Mouse (Mus musculus) heart, embryonic 14.5 days (tissue): Measurements from ENCODE around the gene Rps11. TPM values are rescaled to one million over a fixed set of nuclear protein-coding genes. Genes with fewer than 3 reads are reported as not detected.
A peak's percentile ranks its signal among the peaks of the same experiment; 100 is the strongest.

ENCODE experiments used
- ATAC-seq: fragments of 200-750 bp; cut with Nextera tagmentation; 2 replicates; pipeline ENCODE4 v1.8.0; 2017; ENCODE audit warnings: low read depth, moderate TSS enrichment; ENCODE audit not compliant: insufficient number of reproducible peaks, insufficient read depth, low FRiP score
- H3K27ac ChIP-seq, 2 experiments: fragments of 200-500 bp in 1 of 2; fragments of 300-500 bp in 1 of 2; sonication (generic) in 1 of 2; replicated peaks in 1 of 2; 2 replicates each; pipeline ENCODE4 v1.5.1; 2012 to 2014; ENCODE audit warnings: low read depth in 2 of 2, low read length in 2 of 2, control low read depth in 1 of 2, mild to moderate bottlenecking in 1 of 2, mixed read lengths in 1 of 2; ENCODE audit not compliant: control insufficient read depth in 1 of 2, insufficient read depth in 1 of 2
- H3K27me3 ChIP-seq: fragments of 300-500 bp; sonication (generic); 2 replicates; pipeline ENCODE4 v1.6.1; 2014; ENCODE audit warnings: mild to moderate bottlenecking, low read length, control low read depth; ENCODE audit not compliant: control insufficient read depth, insufficient read depth
- H3K36me3 ChIP-seq: fragments of 300-500 bp; sonication (generic); 2 replicates; pipeline ENCODE4 v1.6.1; 2014; ENCODE audit warnings: mild to moderate bottlenecking, control low read depth, low read length, mixed read lengths; ENCODE audit not compliant: control insufficient read depth, insufficient read depth
- H3K4me1 ChIP-seq, 2 experiments: fragments of 200-500 bp in 1 of 2; fragments of 300-500 bp in 1 of 2; sonication (generic) in 1 of 2; 2 replicates each; pipeline ENCODE4 v1.6.1; 2012 to 2014; ENCODE audit warnings: low read length in 2 of 2, control low read depth in 1 of 2, mixed read lengths in 1 of 2; ENCODE audit not compliant: control insufficient read depth in 2 of 2, insufficient read depth in 2 of 2
- H3K4me2 ChIP-seq: fragments of 300-500 bp; sonication (generic); 2 replicates; pipeline ENCODE4 v1.6.1; 2014; ENCODE audit warnings: mild to moderate bottlenecking, low read length
- H3K4me3 ChIP-seq, 2 experiments: fragments of 200-500 bp in 1 of 2; fragments of 300-500 bp in 1 of 2; sonication (generic) in 1 of 2; 2 replicates each; pipeline ENCODE4 v1.5.1; 2012 to 2014; ENCODE audit warnings: low read length in 2 of 2, mild to moderate bottlenecking in 2 of 2, control low read depth in 1 of 2, low read depth in 1 of 2, moderate library complexity in 1 of 2; ENCODE audit not compliant: control insufficient read depth in 1 of 2, insufficient read depth in 1 of 2
- H3K9ac ChIP-seq: fragments of 300-500 bp; sonication (generic); 2 replicates; pipeline ENCODE4 v1.6.1; 2014; ENCODE audit warnings: mild to moderate bottlenecking, low read length
- H3K9me3 ChIP-seq: fragments of 300-500 bp; sonication (generic); 2 replicates; pipeline ENCODE4 v1.6.1; 2016; ENCODE audit warnings: low read length, control low read depth; ENCODE audit not compliant: control insufficient read depth
- WGBS: fragments of 180-500 bp; shearing (Covaris S2); extraction: QIAGEN DNeasy Blood & Tissue Kit; methylation state at CpG from one replicate; pipeline ENCODE4 v1.1.7; 2014; 5-methylcytosine and 5-hydroxymethylcytosine counted together
- polyA plus RNA-seq: library from polyadenylated mRNA; unstranded; fragments of >200 nt; fragmentation: Nextera tagmentation; extraction: Ambion mirVana; gene quantifications from 2 replicates; pipeline ENCODE4 v1.2.1, GENCODE M21; 2014

Gene Rps11
- polyA plus RNA-seq, 1 experiment from 2014 or later: 1,103 TPM

- H3K36me3 ChIP-seq: no peaks in the 10 kb centered on the region
- no peaks in the 10 kb centered on the region for H3K9me3 ChIP-seq
- H3K4me3 ChIP-seq: no peak overlapping the region
- peaks cover 7 to 14% of the 10 kb centered on the region in 2 experiments; a peak in 2 of 4 replicates for H3K4me1 ChIP-seq
- no peak overlapping the region for H3K27ac ChIP-seq
- H3K27me3 ChIP-seq: no peaks in the 10 kb centered on the region
- H3K4me2 ChIP-seq: no peak overlapping the region
- ATAC-seq: no peak
- H3K9ac ChIP-seq: no peak overlapping the region
- WGBS: 58% methylated on average over 7 of the region's 7 CpGs
Measured at GRCm38 (mm10) chr7:45094121-45094520, 30.1 kb downstream of the Rps11 start.

GRCm38 (mm10) chr7:45093516-45093905 is 30.7 kb downstream of the Rps11 start:
- no peaks in the 10 kb centered on the region for H3K9me3 ChIP-seq
- no peak overlapping the region for H3K4me2 ChIP-seq
- ATAC-seq: no peak
- no peak overlapping the region for H3K27ac ChIP-seq
- H3K36me3 ChIP-seq: peaks cover 5% of the 10 kb centered on the region
- H3K9ac ChIP-seq: no peak overlapping the region
- no peaks in the 10 kb centered on the region for H3K27me3 ChIP-seq
- peaks cover 7 to 14% of the 10 kb centered on the region in 2 experiments; a peak in 2 of 4 replicates for H3K4me1 ChIP-seq
- 36% methylated on average over 18 of the region's 18 CpGs for WGBS
- H3K4me3 ChIP-seq: no peak overlapping the region

- Histone ChIP-seq H3K36me3 (peaks cover 10% of the 10 kb centered on the region), H3K4me3 (no peak overlapping the region), H3K27me3 (no peaks in the 10 kb centered on the region), H3K9me3 (no peaks in the 10 kb centered on the region), H3K4me2 (no peak overlapping the region), H3K4me1 (peaks cover 7 to 14% of the 10 kb centered on the region in 2 experiments; a peak in 2 of 4 replicates), H3K27ac (peak overlapping the region in 1 of 2 experiments; percentile 82; a peak in 2 of 4 replicates), H3K9ac (0 out of 2 replicates have a peak overlapping the region, but pooled peaks have one; percentile 21)
- 57% methylated on average over 12 of the region's 12 CpGs for WGBS
- no peak for ATAC-seq
Measured at GRCm38 (mm10) chr7:45092828-45093515, 31.3 kb downstream of the Rps11 start.

DNA sequence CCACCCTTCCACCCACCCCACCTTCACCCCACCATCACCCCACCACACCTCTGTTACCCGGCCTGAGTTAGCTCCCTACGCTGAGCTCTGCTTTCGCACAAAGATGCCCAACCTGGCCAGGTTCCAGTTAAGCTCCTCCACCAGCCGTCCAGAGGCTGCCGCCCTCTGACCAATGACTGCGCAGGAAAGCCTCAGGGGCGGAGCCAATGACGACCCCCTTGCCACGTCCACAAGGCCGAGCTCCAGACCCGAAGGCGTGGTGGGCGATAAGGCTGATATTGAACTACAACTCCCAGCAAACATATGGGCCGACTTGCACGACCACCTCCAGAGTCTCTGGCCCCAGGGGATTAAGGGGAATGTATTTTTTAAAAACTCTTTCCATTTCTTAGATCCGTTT is 32.2 kb downstream of the Rps11 start, which contains the start of gene Rcn3:
Gene Rcn3 (minus strand): TSS at position 174 of the 400 bp plus-strand sequence.
- Histone ChIP-seq H3K36me3 (peaks cover 19% of the 10 kb centered on the region), H3K4me1 (peaks cover 7 to 14% of the 10 kb centered on the region in 2 experiments; a peak in 2 of 4 replicates), H3K27me3 (no peaks in the 10 kb centered on the region), H3K9ac (peak within 1 kb of the TSS; percentile 78), H3K9me3 (no peaks in the 10 kb centered on the region), H3K4me3 (peak within 1 kb of the TSS; percentile 52), H3K4me2 (peak within 1 kb of the TSS; percentile 68), H3K27ac (peak within 1 kb of the TSS; percentile 81 to 82)
- under 1% methylated on average over 16 of the region's 16 CpGs for WGBS
- ATAC-seq: peak; percentile 93

- 11% methylated on average over 35 of the region's 35 CpGs for WGBS
- H3K27ac ChIP-seq: peak overlapping the region; percentile 81 to 82
- ATAC-seq: peak; percentile 55; the same call in 1 of the 2 replicates
- H3K36me3 ChIP-seq: peaks cover 27% of the 10 kb centered on the region
- no peaks in the 10 kb centered on the region for H3K9me3 ChIP-seq
- peak overlapping the region; percentile 52 for H3K4me3 ChIP-seq
- peak overlapping the region; percentile 78 for H3K9ac ChIP-seq
- peaks cover 7 to 14% of the 10 kb centered on the region in 2 experiments; a peak in 2 of 4 replicates for H3K4me1 ChIP-seq
- no peaks in the 10 kb centered on the region for H3K27me3 ChIP-seq
- H3K4me2 ChIP-seq: peak overlapping the region; percentile 68
Measured at GRCm38 (mm10) chr7:45091001-45091990, 32.9 kb downstream of the Rps11 start.

DNA sequence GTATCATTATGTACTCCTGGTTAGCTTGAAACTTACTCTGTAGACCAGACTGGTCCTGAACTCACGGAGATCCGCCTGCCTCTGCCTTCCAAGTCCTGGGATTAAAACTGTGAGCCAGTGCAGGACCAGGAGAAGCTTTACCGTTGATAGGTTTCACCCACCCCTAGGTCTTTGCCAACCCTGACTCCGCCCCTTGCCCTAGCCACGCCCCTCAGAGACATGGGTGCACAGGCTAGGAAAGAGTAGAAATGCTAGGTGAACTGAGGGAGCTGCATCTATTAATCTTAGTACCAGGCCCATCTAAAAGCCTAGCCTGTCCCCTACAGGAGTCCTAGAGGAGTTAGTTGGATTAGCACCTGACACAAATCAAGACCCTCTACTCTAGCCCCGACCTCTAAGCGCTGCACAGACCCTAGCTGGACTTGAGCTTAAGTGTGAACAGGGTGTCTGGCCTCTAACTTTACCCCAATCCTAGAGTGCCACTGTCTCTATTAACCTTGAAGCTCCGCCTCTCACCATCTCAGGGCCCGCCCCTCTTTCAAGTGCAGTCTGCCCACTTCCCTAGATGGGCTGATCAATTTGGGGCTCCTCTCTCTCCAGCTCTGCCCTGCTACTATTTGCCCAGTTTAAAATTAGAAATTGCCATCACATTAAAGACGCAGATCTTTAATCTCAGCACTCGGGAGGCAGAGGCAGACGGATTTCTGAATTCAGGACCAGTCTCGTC is 33.8 kb downstream of the Rps11 start:
- Histone ChIP-seq H3K27ac (peak overlapping the region in 1 of 2 experiments; percentile 81; a peak in 1 of 4 replicates), H3K4me2 (peak overlapping the region; percentile 68)
- 73% methylated on average over 13 of the region's 13 CpGs for WGBS

GRCm38 (mm10) chr7:45088597-45088996 is 35.6 kb downstream of the Rps11 start:
- WGBS: 92% methylated on average over 17 of the region's 17 CpGs
- peaks cover 53% of the 10 kb centered on the region for H3K36me3 ChIP-seq
- no peak overlapping the region for H3K9ac ChIP-seq
- H3K4me2 ChIP-seq: no peak overlapping the region
- no peak overlapping the region for H3K4me3 ChIP-seq
- H3K9me3 ChIP-seq: no peaks in the 10 kb centered on the region
- H3K27me3 ChIP-seq: no peaks in the 10 kb centered on the region
- no peak overlapping the region for H3K27ac ChIP-seq
- peaks cover 7 to 14% of the 10 kb centered on the region in 2 experiments; a peak in 2 of 4 replicates for H3K4me1 ChIP-seq
- no peak for ATAC-seq

More for the DNA sequence above, 33.8 kb downstream of the Rps11 start:
- Histone ChIP-seq H3K4me3 (peak overlapping the region; percentile 52; a peak in 3 of 4 replicates), H3K36me3 (peaks cover 36% of the 10 kb centered on the region), H3K27me3 (no peaks in the 10 kb centered on the region), H3K9me3 (no peaks in the 10 kb centered on the region), H3K9ac (peak overlapping the region; percentile 78), H3K4me1 (peaks cover 7 to 14% of the 10 kb centered on the region in 2 experiments; a peak in 2 of 4 replicates)
- ATAC-seq: no peak
